Mouse (Mus musculus) urinary bladder, postnatal 14 days (tissue): ENCODE measurements around the gene Tspan7.

Source experiments
- DNase-seq: peaks from one replicate; pipeline ENCODE4 v3.0.0; 2021; ENCODE audit warnings: low spot score

Gene Tspan7

GRCm38 (mm10) chrX:10484872-10485569 lies at the start of gene Tspan7:
Gene Tspan7, plus strand, starts transcription at chrX:10485158.
- DNase-seq: peak; percentile 51

- DNase-seq: no peak
These were observed 35.5 kb upstream of the Tspan7 start for GRCm38 (mm10) chrX:10449323-10449980.

DNA sequence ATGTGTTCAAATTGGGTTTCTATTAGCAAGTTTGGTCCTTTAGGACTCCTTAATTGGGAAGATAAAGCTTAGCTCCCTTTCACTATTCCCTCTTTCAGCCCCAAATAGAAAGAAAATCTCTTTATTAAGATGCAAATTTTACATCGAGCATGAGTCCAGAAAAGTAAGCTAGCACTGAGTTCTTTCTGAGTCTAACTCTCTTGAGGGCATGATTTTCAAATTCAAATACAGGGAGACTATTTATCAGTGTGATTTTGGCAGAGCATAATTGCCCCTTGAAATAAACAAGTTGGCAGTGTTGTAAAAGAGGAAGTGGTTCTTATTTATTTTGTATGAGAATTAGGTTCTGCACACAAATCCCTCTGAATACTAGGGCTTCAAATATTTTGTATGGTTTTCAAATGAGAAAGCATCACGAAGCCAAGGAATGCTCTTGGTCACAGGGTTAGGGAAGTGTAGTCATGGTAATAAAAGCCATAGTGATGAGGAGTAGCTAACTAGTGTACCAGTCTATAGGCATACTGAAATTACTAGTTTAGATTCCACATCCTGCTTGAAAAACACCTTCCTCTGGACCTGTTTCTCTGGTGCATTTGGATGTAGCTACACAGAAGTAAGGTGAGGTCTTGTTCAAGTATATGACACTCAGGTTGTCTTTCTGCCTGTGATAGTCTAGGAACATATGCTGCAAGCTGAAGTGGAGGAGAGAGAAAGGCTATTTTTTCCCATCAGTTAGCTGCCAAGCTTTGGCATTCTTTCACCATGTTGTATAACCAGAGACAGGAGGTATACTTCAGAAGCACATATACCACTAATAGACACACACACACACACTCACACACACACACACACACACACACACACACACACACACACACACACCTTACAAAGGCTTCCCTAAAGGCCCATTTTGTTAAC lies 34.6 kb upstream of the Tspan7 start:
- DNase-seq: no peak

- DNase-seq: no peak
These were observed 31.2 kb upstream of the Tspan7 start for GRCm38 (mm10) chrX:10453798-10454197.

- no peak for DNase-seq
These were observed 27.7 kb upstream of the Tspan7 start for GRCm38 (mm10) chrX:10457256-10457655.

DNA sequence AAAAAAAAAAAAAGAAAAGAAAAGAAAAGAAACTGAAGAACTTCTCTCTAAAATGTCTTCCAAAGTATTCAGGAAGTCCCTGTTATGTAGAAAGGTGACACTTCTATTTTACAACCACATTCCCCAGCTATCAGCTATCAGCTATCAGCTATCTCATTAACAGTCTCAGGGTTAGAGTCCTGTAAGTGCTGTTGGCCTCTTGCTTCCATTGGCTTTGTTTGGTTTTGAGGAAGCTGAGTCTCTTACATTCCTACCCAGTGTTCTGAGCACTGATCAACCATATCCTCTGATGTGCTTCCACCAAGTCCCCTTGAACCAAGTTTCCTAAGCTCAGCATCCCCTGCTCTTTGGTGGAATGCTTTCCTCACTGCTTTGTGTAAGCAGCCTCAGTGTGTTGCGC lies 7.9 kb upstream of the Tspan7 start:
- DNase-seq: no peak

GRCm38 (mm10) chrX:10479031-10479886 lies 5.7 kb upstream of the Tspan7 start:
- DNase-seq: no peak

DNA sequence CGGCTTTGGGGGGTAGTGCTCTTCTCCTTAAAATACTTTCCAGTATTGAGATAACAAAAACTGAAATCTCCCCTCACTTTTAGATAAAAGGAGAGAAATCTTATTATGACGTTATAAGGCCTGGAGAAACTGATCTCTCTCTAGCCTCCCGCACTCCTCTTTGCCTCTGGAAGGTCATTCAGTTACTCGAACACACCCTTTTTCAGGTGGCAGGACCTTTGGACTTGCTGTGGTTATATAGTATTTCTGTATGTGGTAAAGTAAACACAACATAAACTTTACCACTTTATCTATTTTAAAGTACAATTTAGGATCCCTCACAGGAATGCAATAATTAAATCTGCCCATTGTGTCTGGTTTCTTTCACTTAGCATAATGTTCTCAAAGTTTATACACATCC lies 5.0 kb upstream of the Tspan7 start:
- no peak for DNase-seq

DNA sequence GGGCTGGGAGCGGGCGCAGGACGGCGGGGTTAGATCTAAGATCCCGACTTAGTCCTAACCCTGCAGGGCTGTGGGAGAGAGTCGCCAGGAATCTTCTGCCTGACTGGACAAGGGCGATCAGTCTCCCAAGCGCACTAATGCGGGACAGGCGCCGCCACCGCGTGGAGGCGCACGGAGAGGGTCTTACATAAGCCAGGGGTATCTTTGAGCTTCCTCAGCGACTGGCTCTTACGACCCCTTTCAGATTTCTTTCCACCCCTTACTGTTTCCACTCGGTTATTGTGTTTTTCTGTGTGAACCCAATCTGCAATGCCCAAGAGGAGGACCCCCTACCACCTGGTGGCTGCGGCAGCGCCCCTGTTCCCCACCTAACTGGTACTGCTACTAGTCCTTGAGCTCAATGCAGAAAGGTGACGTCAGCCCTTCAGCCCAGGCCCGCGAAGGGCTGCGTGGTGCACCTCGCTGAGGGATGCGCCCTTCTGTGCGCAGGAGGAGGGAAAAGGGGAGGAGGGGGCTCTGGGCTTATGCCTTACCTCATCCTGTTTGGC lies 780 bp downstream of the Tspan7 start:
- peak; percentile 3 for DNase-seq

GRCm38 (mm10) chrX:10498580-10498979 lies 13.6 kb downstream of the Tspan7 start:
- DNase-seq: no peak

GRCm38 (mm10) chrX:10502616-10503015 lies 17.7 kb downstream of the Tspan7 start:
- DNase-seq: peak; percentile 5

- DNase-seq: no peak
These were observed 29.5 kb downstream of the Tspan7 start for GRCm38 (mm10) chrX:10514417-10514816.

DNA sequence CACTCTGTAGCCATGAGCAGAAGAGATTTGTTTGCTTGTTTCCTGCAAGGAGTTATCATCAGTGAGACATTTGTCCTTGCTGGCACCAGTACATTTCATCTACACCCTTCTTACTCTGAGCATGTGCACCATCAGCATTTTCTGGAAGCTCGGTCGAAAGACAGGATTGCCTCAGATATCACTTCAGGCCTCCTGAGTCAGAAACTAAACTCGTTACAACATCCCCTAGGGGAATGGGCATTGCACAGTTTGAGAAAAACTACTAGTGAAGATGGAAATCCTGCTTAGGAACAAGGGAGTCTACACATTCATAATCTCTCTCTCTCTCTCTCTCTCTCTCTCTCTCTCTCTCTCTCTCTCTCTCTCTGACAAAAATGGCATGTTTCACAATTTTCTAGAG lies 30.0 kb downstream of the Tspan7 start:
- no peak for DNase-seq

DNA sequence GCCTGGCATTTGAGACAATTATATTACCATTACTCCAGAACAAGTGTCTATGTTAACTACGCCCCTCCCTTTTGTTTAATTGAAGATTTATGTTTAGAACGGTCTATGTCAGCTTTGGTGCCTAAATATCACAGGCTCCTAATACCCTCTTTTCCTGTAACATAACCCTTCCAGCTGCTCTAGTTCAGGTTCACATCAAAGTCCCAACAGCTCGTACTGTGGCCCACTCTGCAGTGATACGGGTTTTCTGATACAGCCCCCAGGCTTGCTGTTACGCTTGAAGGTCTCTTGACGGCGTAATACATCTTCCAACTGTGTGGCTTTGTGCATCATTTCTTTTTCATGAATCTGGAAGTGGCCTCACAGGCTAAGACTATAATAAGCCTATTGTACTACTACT lies 31.5 kb downstream of the Tspan7 start:
- no peak for DNase-seq

- DNase-seq: no peak
These were observed 32.0 kb downstream of the Tspan7 start for GRCm38 (mm10) chrX:10516925-10517324.

DNA sequence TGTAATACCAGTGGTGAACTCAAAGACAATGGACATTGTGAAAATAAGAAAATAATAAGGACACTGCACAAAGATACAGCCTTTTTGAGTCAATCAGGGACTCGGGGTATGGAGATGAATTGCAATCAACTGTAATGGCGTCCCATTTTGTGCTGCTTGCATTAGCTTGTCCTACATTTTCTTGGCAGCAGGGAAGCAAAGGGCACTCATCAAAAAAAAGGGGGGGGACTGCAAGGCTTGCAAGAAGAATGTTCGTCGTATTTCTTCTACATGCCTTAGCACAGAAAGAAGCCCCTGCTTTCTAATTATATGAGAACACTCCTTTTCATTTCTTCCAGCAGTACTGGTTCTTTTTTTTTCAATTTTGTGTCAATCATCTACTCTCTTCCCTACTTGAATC lies 32.8 kb downstream of the Tspan7 start:
- DNase-seq: no peak

DNA sequence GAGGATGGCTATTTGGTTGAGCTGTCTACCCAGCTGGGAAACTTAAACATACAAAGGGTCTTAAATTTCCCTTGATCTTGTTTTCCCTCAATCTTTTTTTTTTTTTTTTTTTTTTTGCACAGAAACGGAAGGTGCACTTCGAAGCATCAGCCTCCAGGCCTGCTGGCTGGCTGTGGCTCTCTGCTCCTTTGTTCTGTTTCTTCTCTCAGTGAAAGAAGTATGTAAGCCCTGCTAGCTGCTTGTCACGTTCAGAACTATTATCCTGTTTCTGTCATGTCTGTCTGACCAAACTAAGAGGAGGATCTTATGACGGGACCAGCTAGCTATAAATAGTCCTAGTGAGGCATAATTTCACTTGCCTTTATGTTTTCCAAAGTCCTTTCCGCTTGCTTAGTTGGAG lies 33.6 kb downstream of the Tspan7 start:
- DNase-seq: no peak

DNA sequence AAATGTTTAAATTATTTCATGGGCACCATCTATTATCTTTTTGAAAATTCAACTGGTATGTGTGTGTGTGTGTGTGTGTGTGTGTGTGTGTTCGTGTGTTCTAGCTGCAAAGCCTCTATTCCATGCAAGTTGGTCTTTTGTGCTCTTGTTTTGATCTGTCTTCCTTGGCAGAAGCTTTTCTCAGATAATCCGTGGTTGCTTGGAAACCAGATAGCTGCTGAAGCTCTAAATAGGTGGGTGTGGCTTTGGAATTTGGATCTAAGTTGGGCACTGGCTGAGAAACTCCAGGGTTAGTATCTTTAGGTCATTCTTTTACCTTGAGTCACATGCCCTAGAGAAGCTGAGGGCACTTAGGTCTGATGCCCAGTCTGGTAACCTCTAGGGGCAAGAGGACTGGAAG lies 50.5 kb downstream of the Tspan7 start:
- DNase-seq: no peak

DNA sequence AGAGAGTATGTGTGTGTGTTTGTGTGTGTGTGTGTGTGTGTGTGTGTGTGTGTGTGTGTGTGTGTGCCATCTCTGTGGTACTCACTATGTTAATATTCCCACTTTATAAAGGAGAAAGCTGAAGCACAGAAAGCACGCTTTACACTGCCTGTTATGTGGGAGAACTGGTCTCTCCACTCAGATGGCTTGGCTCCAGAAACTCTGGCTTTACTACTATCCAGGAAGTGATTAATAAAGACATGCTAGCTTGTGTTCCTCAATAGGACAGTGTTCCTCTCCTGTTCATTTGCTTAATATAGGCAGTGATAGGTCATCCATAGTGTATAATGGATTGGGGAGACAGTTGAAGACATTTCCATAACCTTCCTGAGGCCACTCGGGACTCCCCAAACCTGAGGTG lies 54.1 kb downstream of the Tspan7 start:
- peak; percentile 66 for DNase-seq

DNA sequence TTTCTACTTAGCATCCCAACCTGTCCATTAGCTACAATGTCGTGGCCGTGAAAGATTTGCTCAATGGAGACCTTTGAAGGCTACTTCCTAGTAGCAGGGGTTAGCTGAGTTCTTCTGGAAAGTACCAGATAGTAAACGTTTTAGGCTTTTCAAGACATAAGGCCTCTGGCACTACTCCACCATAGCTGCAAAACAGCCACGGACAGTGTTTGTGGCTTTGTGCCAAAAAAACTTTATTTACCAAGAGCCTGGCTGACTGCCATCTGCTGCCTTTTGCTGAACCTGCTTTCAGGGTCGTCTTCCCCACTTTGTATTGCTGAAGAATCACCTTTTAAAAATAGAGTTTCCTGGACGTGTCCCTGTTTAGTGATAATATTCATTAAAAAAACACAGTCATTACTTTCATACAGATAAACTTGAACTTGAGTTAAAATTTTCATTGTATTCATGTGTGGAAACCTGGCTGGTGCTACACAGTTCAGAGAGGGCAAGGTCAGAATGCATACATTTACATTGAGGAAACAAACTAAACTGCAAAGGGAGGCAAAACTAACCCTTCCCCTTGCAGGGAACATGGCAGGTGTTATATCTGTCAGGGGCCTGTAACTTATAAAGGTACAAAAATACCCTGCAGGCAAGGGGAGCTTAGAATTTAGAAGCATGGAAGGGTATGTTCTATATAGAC lies 54.7 kb downstream of the Tspan7 start:
- DNase-seq: peak; percentile 19

DNA sequence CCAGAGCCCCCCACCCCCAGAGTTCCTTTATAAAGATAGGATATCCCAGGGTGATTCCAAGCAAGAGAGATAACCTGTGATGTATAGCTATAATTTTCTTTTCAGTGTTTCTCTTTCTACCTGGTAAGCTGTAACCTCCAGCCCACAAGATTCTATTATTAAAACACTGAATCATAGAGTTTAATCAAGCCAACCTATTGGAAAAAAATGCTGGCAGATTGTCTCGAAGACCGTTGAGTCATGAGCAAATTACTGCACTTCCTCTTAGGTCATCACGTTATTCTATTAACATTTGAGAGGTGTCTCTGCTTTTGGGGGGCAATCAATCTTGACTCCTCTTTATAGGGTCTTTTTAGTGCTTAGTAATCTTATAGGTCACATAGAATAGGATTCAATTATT lies 61.9 kb downstream of the Tspan7 start:
- DNase-seq: no peak
